Mouse (Mus musculus) neural tube, embryonic 13.5 days (tissue): ENCODE results near the gene Gm42715. TPM values are rescaled to one million over a fixed set of nuclear protein-coding genes. Genes with fewer than 3 reads are reported as not detected.
"Not testable (repeated sequence)": the region's sequence is repeated elsewhere in the genome, so short reads cannot be mapped to it uniquely, and the experiment has no call there.

Source experiments
- ATAC-seq: fragments of 200-750 bp; cut with Nextera tagmentation; 2 replicates; pipeline ENCODE4 v1.8.0; 2017; ENCODE audit warnings: low read depth, mild to moderate bottlenecking, moderate TSS enrichment, moderate library complexity
- H3K27ac ChIP-seq: fragments of 300-500 bp; sonication (generic); replicated peaks from 2 replicates; pipeline ENCODE4 v1.5.1; 2015; ENCODE audit warnings: moderate library complexity, mild to moderate bottlenecking, inconsistent platforms
- H3K27me3 ChIP-seq: fragments of 300-500 bp; sonication (generic); 2 replicates; pipeline ENCODE4 v1.6.1; 2015; ENCODE audit warnings: mild to moderate bottlenecking, inconsistent platforms
- H3K36me3 ChIP-seq: fragments of 300-500 bp; sonication (generic); 2 replicates; pipeline ENCODE4 v1.6.1; 2015; ENCODE audit warnings: mild to moderate bottlenecking, inconsistent platforms
- H3K4me1 ChIP-seq: fragments of 300-500 bp; sonication (generic); replicated peaks from 2 replicates; pipeline ENCODE4 v1.6.1; 2015; ENCODE audit warnings: inconsistent platforms
- H3K4me2 ChIP-seq: fragments of 300-500 bp; sonication (generic); 2 replicates; pipeline ENCODE4 v1.6.1; 2015; ENCODE audit warnings: inconsistent platforms, mild to moderate bottlenecking, moderate library complexity
- H3K4me3 ChIP-seq: fragments of 300-500 bp; sonication (generic); 2 replicates; pipeline ENCODE4 v1.5.1; 2015; ENCODE audit warnings: mild to moderate bottlenecking, inconsistent platforms
- H3K9ac ChIP-seq: fragments of 300-500 bp; sonication (generic); 2 replicates; pipeline ENCODE4 v1.6.1; 2015; ENCODE audit warnings: moderate library complexity, mild to moderate bottlenecking, inconsistent platforms
- H3K9me3 ChIP-seq: fragments of 300-500 bp; sonication (generic); 2 replicates; pipeline ENCODE4 v1.6.1; 2016; ENCODE audit warnings: inconsistent platforms
- WGBS: fragments of 180-500 bp; shearing (Covaris S2); methylation state at CpG from one replicate; pipeline ENCODE4 v1.1.7; 2015; 5-methylcytosine and 5-hydroxymethylcytosine counted together
- polyA plus RNA-seq: library from polyadenylated mRNA; unstranded; fragments of >200 nt; fragmentation: Nextera tagmentation; extraction: Ambion mirVana; gene quantifications from 2 replicates; pipeline ENCODE4 v1.2.1, GENCODE M21; 2015

The Gm42715 gene
- polyA plus RNA-seq, 1 experiment from 2014 or later: 16.6 TPM

DNA sequence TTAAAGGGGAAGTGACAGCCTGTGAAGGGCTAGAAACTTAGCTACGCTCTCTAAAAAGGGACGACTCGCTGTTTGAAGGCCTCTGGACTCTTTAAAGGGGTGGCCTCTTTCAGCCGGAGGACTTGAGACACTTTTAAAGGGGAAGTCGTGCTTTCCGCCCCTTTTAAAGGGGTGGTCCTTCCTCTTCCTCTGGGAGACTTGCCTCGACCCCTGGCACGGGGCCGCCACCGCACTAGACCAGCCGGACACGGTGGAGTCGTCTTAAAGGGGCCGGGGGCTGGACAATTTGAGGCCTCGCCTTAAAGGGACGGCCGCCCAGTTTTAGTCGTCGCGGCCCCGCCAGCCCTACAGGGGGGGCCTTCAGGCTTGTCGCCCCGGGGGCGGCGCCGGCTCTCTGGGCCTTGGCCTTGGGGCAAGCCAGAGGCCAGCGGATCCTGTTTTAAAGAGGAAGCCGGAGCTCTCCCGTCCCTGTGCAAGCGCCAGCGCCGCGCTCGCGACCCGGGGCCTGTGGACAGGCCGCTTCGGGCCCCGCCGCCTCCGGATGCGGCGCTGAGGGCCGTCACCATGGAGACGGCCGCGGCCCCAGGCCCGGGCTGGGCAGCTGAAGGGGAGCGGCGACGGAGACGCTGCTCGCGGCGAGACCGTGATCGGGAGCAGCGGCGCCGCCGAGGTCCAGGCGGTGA is 40.6 kb upstream of the Gm42715 start, which contains the start of gene Fbrs:
Gene Fbrs, plus strand, starts transcription at position 565 of the 683 bp plus-strand sequence.
- H3K4me2 ChIP-seq: peak within 1 kb of the TSS; percentile 100
- H3K9me3 ChIP-seq: no peaks in the 10 kb centered on the region
- peak; percentile 84 for ATAC-seq
- H3K27ac ChIP-seq: peak within 1 kb of the TSS; percentile 96
- peaks cover 59% of the 10 kb centered on the region for H3K36me3 ChIP-seq
- H3K4me1 ChIP-seq: peaks cover 45% of the 10 kb centered on the region
- peak within 1 kb of the TSS; percentile 98 for H3K4me3 ChIP-seq
- H3K27me3 ChIP-seq: no peaks in the 10 kb centered on the region
- peak within 1 kb of the TSS; percentile 99 for H3K9ac ChIP-seq
- WGBS: under 1% methylated on average over 61 of the region's 62 CpGs

DNA sequence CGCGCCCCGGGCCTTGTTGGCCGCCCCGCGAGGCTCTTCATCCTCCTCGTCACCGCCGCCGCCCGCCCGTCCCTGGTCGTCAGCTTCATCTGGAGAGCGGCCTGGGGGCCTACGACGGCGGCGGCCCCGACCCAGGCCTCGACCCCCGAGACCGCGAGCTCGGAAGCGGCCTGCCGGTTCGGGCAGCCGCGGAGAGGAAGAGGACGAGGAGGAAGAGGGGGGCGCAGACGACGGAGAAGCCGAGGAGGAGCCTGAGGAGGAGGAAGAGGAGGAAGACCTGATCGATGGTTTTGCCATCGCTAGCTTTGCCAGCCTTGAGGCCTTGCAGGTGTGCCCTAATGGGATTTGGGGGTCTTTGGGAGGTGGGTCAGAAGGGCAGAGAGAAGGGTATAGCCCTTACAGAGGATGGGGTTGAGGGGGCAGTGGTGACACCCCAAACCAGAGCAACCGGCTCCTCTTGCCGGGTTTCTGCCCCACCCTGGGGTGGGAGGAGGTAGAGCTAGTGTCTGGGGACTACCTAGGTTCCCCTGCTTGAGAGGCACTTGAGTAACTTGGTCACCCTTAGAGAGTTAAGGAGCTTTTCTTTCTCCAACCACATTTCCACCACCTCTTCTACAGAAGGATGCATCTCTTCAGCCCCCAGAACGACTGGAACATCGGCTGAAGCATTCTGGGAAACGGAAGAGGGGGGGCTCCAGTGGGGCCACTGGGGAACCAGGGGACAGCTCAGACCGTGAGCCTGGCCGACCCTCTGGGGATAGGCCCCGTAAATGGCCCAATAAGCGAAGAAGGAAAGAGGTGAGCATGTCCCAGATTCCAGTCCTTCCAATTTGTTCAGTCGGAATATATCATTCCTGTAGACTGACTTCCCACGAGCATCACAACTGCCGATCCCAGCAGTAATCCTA is 39.8 kb upstream of the Gm42715 start:
- ATAC-seq: no peak
- WGBS: 3% methylated on average over 48 of the region's 48 CpGs
- peaks cover 59% of the 10 kb centered on the region for H3K36me3 ChIP-seq

DNA sequence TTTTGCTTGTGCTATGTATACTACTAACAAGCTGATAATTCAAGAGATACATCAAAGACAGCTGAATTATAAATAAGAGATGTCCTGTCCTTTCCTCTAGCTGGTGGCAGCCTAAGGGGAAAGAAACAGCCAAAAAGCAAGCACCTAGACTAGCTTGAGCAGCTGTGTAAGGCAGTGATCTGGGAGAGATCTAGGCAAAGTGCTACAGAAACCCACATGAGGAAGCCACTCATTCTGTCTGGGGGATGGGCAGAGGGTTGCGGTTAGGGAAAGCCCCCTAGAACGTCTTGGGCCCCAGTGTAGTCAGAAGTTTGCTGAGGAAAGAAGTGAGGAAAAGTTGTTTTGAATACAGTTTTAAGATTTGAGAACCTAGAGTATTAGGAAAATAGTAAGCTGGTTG is 39.1 kb upstream of the Gm42715 start:
- H3K4me3 ChIP-seq: peak overlapping the region; percentile 98
- peaks cover 45% of the 10 kb centered on the region for H3K4me1 ChIP-seq
- peak overlapping the region; percentile 100 for H3K4me2 ChIP-seq
- H3K9me3 ChIP-seq: no peaks in the 10 kb centered on the region
- H3K36me3 ChIP-seq: peaks cover 59% of the 10 kb centered on the region
- H3K27ac ChIP-seq: 0 out of 2 replicates have a peak overlapping the region, but pooled peaks have one; percentile 96
- no peaks in the 10 kb centered on the region for H3K27me3 ChIP-seq
- WGBS: 80% methylated on average over 2 of the region's 2 CpGs
- peak overlapping the region; percentile 99 for H3K9ac ChIP-seq
- ATAC-seq: no peak

More for the DNA sequence above, 39.8 kb upstream of the Gm42715 start:
- Histone ChIP-seq H3K4me1 (peaks cover 45% of the 10 kb centered on the region), H3K4me3 (peak overlapping the region; percentile 98), H3K27me3 (no peaks in the 10 kb centered on the region), H3K4me2 (peak overlapping the region; percentile 100), H3K9ac (peak overlapping the region; percentile 99), H3K27ac (peak overlapping the region; percentile 96), H3K9me3 (no peaks in the 10 kb centered on the region)

DNA sequence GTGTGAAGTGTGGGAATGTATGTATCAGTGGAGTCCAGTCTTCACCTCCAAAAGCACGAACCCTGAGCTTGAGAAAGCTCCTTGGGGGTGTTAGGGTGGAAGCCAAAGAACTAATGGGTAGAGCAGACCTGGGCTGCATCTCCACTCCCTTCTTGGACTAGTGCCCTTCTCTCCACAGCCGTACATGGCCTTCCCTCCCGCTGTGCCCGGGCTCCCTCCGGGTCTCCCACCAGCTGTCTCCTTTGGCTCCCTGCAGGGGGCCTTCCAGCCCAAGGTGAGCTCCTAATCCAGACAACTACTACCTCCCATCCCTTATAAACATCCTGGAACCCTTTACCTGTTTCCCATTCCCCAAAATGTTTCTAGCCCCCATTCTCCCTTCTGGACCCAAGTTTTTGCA is 34.0 kb upstream of the Gm42715 start:
- no peaks in the 10 kb centered on the region for H3K9me3 ChIP-seq
- no peak overlapping the region for H3K9ac ChIP-seq
- H3K27ac ChIP-seq: no peak overlapping the region
- no peak for ATAC-seq
- no peak overlapping the region for H3K4me3 ChIP-seq
- H3K27me3 ChIP-seq: no peaks in the 10 kb centered on the region
- no peak overlapping the region for H3K4me2 ChIP-seq
- H3K36me3 ChIP-seq: peaks cover 95% of the 10 kb centered on the region
- WGBS: 73% methylated on average over 5 of the region's 5 CpGs
- H3K4me1 ChIP-seq: peaks cover 20% of the 10 kb centered on the region

DNA sequence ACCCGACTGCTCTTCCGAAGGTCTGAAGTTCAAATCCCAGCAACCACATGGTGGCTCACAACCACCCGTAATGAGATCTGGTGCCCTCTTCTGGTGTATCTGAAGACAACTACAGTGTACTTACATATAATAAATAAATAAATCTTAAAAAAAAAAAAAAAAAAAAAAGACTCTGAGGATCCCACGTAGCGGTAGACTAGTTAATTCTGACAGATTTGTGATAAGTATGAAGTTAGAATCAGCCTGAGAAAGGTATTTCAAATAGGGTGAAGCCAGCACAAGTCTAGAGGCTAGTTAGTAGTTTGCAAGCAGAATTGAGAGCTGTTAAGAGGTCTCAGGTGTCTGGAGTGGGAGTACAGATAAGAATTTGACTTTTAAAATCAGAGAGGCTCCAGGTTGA is 31.0 kb upstream of the Gm42715 start:
- H3K4me3 ChIP-seq, H3K4me2 ChIP-seq, H3K27ac ChIP-seq, ATAC-seq, H3K9me3 ChIP-seq, H3K27me3 ChIP-seq, H3K4me1 ChIP-seq, H3K9ac ChIP-seq: not testable (repeated sequence)
- WGBS: 83% methylated on average over 5 of the region's 5 CpGs
- peaks cover 93% of the 10 kb centered on the region for H3K36me3 ChIP-seq

DNA sequence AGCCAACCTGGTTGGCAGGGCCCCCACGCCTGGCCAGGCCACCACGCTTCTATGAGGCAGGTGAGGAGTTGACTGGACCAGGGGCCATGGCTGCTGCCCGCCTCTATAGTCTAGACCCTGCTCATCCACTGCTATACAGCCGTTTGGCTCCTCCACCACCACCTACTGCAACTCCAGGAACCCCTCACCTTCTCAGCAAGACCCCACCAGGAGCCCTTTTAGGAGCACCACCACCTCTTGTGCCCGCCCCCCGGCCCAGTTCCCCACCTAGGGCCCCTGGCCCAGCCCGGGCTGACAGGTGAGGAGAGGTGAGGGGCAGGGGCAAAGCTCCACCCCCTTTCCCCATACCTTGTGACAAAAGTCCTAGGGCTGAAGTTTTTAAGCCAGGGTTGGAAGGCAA is 29.4 kb upstream of the Gm42715 start:
- no peaks in the 10 kb centered on the region for H3K27me3 ChIP-seq
- no peak overlapping the region for H3K4me2 ChIP-seq
- ATAC-seq: no peak
- H3K9ac ChIP-seq: no peak overlapping the region
- no peak overlapping the region for H3K4me3 ChIP-seq
- no peaks in the 10 kb centered on the region for H3K9me3 ChIP-seq
- H3K27ac ChIP-seq: no peak overlapping the region
- 96% methylated on average over 7 of the region's 7 CpGs for WGBS
- H3K4me1 ChIP-seq: no peaks in the 10 kb centered on the region
- peaks cover 77% of the 10 kb centered on the region for H3K36me3 ChIP-seq

DNA sequence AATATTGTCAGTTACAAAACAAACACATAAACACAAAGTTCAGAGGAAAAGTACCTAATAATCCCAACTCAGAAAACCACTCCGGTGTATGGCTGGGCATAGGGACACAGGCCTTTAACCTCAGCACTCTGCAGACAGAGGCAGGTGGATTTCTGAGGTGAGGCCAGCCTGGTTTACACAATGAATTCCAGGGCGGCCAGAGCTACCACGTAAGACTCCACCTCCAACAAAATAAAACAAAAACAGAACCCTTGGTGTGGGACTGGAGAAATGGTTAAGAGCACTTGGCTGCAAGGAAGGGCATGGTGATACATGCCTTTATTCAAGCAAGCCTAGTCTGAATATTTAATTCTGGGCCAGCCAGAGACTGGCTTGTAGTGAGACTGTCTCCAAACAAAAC is 27.5 kb upstream of the Gm42715 start:
- no peak overlapping the region for H3K9ac ChIP-seq
- H3K27ac ChIP-seq: no peak overlapping the region
- H3K36me3 ChIP-seq: peaks cover 58% of the 10 kb centered on the region
- 95% methylated on average over 3 of the region's 3 CpGs for WGBS
- H3K9me3 ChIP-seq: no peaks in the 10 kb centered on the region
- no peaks in the 10 kb centered on the region for H3K27me3 ChIP-seq
- ATAC-seq: no peak
- H3K4me3 ChIP-seq: no peak overlapping the region
- no peak overlapping the region for H3K4me2 ChIP-seq
- no peaks in the 10 kb centered on the region for H3K4me1 ChIP-seq

DNA sequence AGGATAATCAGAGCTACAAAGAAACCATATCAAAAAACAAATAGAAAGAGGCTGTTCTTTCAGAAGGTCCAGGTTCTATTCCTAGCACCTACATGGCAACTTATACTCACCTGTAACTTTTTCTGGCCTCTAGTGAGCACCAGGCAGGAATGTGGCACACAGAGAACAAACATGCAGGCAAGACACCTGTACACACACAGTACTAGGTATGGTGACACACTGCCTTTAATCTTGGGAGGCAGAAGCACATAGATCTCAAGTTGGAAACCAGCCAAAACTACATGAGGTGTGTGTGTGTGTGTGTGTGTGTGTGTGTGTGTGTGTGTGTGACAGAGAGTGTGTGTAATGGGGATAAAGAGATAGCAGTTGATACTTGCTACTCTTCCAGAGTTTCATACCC is 24.7 kb upstream of the Gm42715 start:
- H3K27me3 ChIP-seq: no peaks in the 10 kb centered on the region
- no peak overlapping the region for H3K4me3 ChIP-seq
- H3K9me3 ChIP-seq: no peaks in the 10 kb centered on the region
- no peak for ATAC-seq
- no peaks in the 10 kb centered on the region for H3K4me1 ChIP-seq
- H3K9ac ChIP-seq: no peak overlapping the region
- H3K36me3 ChIP-seq: peaks cover 32% of the 10 kb centered on the region
- no peak overlapping the region for H3K27ac ChIP-seq
- H3K4me2 ChIP-seq: no peak overlapping the region

DNA sequence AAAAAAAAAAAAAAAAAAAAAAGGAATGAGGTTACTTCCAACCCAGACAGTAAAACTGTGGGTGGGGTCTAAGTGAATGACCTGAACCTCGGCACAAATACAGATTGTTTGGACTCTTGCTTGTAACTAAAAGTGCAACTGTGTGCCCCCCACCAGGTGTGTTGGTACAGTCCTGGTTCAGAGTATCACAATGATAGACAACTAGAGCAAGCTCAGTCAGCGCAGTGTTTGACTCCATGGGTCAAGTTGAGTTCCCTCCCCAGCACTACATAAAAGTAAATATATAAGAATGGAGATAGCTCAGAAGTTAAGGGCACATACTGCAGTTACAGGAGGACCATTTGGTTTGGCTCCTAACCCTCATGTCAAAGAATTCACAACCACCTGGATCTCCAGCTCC is 22.0 kb upstream of the Gm42715 start:
- Histone ChIP-seq H3K4me3 (no peak overlapping the region), H3K9ac (no peak overlapping the region), H3K36me3 (peaks cover 5% of the 10 kb centered on the region), H3K9me3 (no peaks in the 10 kb centered on the region), H3K27ac (no peak overlapping the region), H3K27me3 (no peaks in the 10 kb centered on the region), H3K4me1 (no peaks in the 10 kb centered on the region), H3K4me2 (no peak overlapping the region)
- ATAC-seq: no peak
- 86% methylated on average over 2 of the region's 2 CpGs for WGBS

DNA sequence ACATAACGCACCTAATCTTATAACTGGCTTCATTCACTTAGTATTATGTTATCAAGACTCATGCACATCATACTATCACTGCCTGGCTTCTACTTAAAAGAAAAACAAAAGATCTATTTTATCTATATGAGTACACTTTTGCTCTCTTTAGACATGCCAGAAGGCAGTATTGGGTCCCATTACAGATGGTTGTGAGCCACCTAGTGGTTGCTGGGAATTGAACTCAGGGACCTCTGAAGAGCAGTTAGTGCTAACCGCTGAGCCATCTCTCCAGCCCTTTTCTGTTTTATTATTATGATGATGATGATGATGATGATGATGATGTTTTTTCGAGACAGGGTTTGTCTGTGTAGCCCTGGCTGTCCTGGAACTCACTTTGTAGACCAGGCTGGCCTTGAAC is 21.0 kb upstream of the Gm42715 start:
- no peak for ATAC-seq
- no peak overlapping the region for H3K4me3 ChIP-seq
- no peak overlapping the region for H3K9ac ChIP-seq
- 43% methylated on average over 3 of the region's 3 CpGs for WGBS
- no peak overlapping the region for H3K4me2 ChIP-seq
- H3K36me3 ChIP-seq: no peaks in the 10 kb centered on the region
- no peaks in the 10 kb centered on the region for H3K27me3 ChIP-seq
- H3K9me3 ChIP-seq: no peaks in the 10 kb centered on the region
- no peaks in the 10 kb centered on the region for H3K4me1 ChIP-seq
- no peak overlapping the region for H3K27ac ChIP-seq

DNA sequence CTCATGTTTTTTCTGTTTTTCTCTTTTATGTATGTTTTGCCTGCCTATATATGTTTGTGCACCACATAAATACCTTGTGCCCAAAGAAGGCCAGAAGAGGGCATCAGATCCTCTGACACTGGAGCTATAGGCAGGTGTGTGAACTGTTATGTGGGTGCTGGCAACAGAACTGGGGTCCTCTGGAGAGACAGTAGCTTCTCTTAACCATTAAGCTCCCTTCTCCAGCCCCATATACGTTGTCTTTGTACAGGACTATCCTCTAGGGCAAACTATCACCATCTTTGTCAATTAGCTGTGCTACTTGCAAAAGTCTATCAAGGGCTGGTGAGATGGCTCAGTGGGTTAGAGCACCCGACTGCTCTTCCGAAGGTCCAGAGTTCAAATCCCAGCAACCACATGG is 11.1 kb upstream of the Gm42715 start:
- H3K36me3 ChIP-seq: no peaks in the 10 kb centered on the region
- no peaks in the 10 kb centered on the region for H3K9me3 ChIP-seq
- no peak overlapping the region for H3K27ac ChIP-seq
- 93% methylated on average over 3 of the region's 3 CpGs for WGBS
- H3K27me3 ChIP-seq: no peaks in the 10 kb centered on the region
- no peak overlapping the region for H3K4me3 ChIP-seq
- H3K4me2 ChIP-seq: no peak overlapping the region
- no peak for ATAC-seq
- peaks cover 12% of the 10 kb centered on the region for H3K4me1 ChIP-seq
- H3K9ac ChIP-seq: no peak overlapping the region

DNA sequence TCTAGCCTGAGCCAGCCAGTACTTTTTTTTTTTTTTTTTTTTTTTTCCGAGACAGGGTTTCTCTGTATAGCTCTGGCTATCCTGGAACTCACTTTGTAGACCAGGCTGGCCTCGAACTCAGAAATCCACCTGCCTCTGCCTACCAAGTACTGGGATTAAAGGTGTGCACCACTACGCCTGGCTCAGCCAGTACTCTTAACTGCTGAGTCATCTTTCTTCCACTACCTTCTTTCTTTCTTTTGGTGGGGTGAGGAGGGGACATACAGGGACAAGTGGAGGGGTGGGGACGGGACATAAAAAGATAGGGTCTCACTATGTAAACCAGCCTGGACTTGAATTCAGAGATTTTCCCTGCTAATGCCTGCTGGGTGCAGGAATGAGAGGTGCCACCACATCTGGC is 9.6 kb upstream of the Gm42715 start:
- not testable (repeated sequence) for H3K4me3 ChIP-seq, H3K9ac ChIP-seq, H3K27me3 ChIP-seq, H3K36me3 ChIP-seq, H3K9me3 ChIP-seq, H3K4me2 ChIP-seq, H3K27ac ChIP-seq, ATAC-seq
- peaks cover 26% of the 10 kb centered on the region for H3K4me1 ChIP-seq
- WGBS: 83% methylated on average over 4 of the region's 4 CpGs
